Mouse (Mus musculus): ENCODE measurements around the gene Gngt1.
A peak's percentile ranks its signal among the peaks of the same experiment; 100 is the strongest.

Gngt1 gene

DNA sequence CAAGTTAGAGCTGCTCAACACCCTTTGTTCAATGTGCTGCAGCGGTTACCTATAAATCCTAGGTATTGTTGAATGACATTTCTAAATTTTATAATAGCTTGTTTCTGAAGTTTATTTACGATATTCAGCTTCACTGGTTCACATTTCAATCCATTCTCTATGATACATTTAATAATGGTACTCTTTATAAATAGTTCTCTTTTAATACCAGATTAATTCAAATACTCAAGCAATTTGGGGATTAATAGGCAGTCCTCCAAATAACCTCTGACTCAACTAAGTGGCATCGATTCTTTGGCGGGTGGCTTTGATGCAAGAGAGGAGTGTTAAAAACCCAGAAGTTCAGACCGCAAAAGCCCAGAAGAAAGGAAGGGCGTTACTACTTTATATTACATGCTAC is at the start of gene Gngt1:
Gngt1 (plus strand) TSS at position 301 of the 400 bp plus-strand sequence.
- DNase-seq (ENCODE audit: low read depth in 1 of 2, low spot score in 2 of 2) = no peak

DNA sequence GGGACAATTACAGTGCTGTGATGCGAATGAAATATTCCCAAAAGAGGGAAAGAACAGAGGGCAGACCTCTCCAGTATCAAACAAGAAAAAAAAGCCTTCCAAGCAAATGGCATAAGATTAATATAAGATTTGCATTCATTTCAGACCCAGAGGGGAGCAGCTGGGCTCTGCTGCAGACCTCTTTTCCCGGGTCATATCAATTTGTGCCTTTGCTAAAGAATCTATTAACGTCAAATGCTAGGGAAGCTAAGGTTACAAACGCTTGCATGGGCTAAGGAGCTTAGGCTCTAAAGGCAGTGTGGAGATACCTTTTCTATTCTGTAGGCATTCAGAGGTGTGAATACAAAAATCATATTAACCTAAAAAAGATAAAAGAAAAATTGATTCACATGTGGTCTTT is 38.6 kb upstream of the Gngt1 start:
- no peak for DNase-seq (ENCODE audit: low read depth in 1 of 2, low spot score in 2 of 2)

DNA sequence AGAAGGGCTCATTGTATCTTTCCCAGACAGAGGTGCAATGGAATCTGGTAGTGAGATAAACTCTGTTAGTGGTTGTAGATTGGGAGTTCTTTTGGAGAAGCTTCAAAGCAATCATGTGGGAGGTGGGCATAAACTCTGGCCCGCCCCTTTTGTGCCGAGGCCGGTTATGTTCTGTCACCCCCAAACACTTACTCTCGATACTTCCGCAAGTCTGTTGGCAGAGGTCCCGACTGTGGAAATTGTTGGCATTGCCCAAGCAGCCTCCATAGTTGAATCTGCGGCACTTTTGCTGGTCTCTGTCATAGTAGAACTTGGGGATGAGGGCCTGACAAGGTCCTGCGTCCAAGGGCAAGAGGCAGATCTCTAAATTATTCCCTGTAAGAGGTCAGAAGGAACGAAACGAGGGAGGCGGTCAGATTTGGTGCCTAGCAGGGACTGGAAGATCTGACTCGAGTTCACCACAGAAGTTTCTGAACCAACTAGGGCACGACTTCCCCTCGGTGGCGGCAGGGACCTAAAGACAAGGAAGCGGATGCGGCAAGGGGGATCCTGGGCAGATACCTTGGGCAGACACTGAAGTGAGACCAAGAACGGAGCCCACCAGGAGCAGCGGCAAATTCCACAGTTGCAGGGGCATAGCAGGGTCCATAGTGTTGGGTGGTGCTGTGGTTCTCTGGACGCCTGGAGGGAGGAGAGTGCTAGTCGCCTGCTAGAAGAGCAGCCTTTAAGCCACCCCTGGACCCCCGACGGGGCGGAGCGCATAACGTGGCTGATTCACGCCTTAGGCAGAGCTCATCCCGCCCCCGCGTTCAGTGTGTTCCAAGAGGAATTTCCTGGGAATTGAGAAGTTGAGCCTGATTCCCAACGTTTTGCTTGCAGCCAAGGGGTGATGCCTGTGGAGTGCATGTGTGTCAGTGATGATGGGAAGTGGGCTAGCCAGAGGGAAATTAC is 25.6 kb upstream of the Gngt1 start:
- peak in 1 of 2 experiments; percentile 3 for DNase-seq (ENCODE audit: low read depth in 1 of 2, low spot score in 2 of 2)

DNA sequence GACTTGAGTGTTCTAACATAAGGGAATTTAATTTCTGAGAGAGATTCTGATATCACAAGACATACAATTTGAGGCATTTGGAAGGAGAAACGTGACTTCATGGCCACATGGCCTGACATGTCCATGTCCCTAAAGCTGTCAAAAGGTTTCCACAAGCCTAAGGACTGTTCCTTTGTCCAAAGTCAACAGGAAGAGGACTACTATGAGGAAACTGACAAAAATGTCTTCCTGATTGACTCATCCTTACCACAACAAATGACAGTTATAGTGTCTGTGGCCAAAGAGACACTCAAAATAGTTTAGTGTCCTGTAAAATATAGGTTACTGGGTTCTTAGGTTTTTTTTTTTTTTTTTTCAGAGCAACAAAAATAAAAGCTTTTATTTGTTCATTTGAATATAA is 19.9 kb upstream of the Gngt1 start:
- no peak for DNase-seq (ENCODE audit: low read depth in 1 of 2, low spot score in 2 of 2)

DNA sequence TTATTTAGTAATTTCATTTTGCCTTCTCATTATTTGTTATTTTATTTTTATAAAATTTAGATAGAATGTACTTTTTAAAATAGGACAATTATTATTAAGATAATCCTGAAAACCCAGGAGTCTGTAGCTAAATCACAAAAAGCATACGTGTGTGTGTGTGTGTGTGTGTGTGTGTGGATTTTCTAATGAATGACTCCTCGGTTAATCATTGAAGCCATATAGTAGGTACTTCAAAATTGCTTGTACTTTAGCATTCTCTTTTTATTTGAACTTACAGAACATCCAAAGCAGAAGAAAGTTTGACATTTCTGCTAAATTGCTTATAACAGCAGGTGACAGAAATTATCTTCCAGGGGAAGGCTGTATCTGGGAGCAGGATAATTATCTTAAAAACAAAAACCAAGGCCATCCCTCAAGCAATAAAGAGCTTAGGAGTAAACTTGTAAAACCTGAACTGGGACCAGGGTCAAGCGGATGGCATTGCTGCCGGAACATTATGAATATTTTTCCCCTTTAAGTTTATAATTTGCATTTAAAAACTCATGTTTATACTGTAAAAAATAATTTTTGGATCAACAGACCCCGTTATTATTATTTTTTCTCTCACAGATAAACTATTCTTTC is 10.8 kb upstream of the Gngt1 start:
- DNase-seq (ENCODE audit: low read depth in 1 of 2, low spot score in 2 of 2) = no peak

DNA sequence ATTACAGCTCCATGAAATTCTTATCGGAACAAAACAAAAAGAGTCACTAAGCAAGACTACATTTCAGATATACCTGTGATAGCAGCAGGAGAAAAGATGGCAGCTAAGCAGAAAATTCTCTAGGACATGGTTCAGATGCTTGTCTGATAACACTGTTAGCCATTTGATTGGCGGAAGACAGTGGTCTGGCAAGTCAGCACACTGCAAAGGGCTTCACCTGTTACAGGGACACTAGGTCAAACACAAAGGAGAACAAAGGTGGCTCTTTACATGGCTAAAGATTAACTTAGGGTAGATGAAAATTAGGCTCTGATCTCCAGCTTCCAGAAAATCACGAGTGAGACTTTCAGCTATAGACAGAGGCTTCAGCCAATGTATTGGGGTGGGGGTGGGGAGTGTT is 4.8 kb upstream of the Gngt1 start, which contains the start of gene Tfpi2:
Tfpi2 (minus strand) TSS at position 170 of the 400 bp plus-strand sequence.
- no peak for DNase-seq (ENCODE audit: low read depth in 1 of 2, low spot score in 2 of 2)

DNA sequence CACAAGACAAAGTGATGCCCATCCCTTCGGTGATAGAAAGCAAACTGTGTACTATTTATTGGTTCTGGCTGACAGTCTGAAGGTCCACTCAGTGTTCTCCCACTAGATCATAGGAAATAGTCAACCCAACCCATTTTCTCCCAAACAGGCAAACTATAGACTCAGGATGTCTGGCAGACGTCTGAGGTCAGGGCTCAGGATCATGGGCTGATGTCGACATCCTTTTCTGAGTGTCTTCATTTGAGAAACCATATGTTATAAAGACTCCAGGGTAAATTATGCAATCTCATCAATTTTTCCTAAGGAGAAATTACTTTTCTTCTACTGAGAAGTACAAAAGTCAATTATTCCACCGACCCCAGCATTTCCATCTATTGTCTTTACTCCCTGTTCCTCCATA is 4.5 kb downstream of the Gngt1 start:
- no peak for DNase-seq (ENCODE audit: low read depth in 1 of 2, low spot score in 2 of 2)

DNA sequence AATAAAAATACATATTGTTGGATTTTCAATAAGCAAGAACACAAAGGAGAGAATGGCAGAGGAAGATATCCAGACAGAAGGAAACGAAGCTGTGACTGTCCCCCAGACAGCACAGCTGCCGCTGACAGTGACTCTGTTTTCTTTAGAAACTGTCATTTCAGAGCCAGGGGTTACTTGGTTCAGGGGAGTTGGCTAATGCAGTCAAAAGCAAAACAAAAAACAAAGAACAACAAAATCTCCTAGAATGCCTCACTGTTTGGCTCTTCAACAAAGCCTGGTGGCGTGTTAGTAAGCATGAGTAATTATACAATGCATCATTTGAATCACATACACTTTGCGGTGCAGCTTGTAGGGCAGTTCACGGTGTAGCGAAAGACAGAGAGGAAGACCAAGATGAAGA is 5.7 kb downstream of the Gngt1 start:
- DNase-seq (ENCODE audit: low read depth in 1 of 2, low spot score in 2 of 2) = no peak

DNA sequence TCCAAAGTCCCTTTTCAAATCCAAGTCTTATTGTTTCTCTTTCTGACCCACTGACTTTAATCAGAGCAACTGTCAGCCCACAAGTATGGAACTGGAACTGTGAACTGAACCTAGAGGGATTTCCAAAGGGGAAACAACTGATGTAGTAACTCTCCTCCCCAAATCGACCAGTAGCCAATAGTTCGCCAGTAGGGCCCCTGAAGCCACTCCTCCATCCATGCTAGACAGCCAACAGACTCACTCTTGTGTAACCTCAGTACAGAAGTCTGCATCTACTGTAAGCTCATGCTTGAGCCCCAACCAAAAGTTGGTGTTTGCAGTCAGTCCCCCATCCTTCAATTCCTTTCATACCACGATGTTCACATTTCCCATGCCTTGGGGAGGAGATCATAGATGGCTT is 7.1 kb downstream of the Gngt1 start:
- DNase-seq (ENCODE audit: low read depth in 1 of 2, low spot score in 2 of 2) = no peak

DNA sequence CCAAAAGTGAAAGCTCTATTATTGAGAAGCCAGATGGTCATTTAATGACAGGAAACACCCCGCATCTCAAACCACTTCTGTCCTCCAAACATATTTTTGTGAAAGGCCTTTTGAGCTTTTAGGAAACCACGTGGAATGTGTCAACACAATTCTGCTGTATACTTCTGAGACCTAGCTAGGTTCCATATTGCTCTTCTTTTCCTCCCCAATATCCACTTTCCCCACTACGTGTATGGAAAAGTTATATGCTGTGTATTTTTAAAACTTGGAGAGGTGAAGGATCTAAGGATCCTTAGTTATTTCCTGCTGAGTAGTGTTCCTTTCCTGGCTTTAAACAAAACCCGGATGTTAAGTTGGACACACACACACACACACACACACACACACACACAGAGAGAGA is 9.9 kb downstream of the Gngt1 start:
- no peak for DNase-seq (ENCODE audit: low read depth in 1 of 2, low spot score in 2 of 2)

DNA sequence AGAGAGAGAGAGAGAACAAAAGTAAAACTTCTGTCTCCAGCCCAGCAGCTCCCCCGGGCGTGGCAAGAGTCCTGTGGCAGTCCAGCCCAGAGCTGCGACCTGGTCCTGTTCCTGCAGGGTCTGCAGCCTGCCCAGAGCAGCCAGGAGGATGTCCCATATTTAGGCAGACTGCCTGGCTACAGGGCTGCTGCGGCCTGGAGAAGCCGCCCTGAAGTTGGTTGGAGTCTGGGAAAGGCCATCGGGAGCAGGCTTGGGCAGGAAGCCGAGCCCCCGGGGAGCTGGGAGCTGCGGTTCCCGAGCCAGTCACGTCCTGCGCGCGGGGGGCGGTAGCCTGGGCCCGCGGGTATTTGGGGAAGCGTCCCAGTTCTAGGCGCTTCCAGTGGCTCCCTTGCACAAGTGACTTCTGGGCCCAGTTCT is 10.3 kb downstream of the Gngt1 start, which contains the start of gene Gng11:
Gng11 (plus strand) TSS at position 15 of the 417 bp plus-strand sequence.
- DNase-seq (ENCODE audit: low read depth in 1 of 2, low spot score in 2 of 2) = no peak

DNA sequence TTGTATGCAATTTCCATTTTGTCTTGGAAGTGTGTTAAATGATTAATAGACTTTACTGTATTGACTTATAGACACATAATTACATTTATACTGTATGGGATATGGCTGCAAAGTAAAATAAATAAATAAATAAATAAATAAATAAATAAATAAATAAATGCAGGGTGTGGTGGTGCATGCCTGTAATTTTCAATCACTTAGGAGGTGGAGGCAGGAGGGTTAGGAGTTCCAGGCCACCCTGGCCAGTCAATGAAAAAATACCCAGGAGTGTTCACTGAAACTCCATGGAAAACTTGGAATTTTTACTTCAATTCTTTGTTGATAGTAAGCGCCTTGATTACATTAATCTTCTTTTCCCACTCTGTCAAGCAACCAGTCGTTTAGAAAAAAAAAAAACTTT is 11.2 kb downstream of the Gngt1 start:
- DNase-seq (ENCODE audit: low read depth in 1 of 2, low spot score in 2 of 2) = no peak

DNA sequence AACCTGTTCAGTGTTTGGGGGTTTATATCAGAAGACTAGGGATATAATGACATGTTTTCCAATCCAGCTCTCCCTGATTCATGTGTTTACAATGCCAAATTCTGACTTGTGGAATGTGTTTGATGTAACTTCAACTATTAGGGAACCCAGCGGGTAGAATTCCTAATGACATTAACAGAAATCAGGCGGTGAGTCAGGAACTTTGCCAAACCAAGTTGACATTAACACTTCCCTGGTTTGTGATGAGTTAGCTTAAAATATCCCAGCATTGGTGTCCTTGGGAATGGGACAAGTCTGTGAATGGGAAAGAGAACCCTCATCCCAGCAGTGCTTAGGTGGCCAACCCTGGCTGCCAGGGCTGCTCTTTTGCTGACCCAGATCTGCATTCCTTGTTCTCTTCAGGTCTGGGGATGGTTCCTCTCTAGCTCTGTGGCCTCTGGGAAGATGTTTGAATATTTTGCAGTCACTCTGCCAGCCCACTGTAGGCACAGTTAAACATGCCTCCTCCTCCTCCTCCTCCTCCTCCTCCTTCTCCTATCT is 15.0 kb downstream of the Gngt1 start:
- no peak for DNase-seq (ENCODE audit: low read depth in 1 of 2, low spot score in 2 of 2)

DNA sequence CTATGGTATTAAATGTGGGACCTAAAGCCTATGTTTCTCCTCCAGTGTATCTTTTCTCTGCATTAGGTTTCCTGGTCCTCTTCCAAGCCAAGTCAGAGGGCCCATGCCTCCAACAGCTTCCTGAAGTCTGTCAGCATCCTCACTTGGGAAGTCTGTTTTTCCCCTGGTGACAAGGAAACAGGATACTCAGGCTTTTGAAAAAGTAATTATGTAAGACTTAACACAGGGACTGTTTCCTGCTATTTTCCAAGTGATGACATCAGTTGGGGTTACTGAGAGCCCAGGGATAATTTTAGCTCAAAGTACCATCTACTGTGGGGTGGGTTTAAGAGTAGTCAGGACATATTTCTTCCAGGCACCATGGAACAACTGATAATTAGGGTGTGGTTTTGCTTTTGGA is 16.0 kb downstream of the Gngt1 start:
- no peak for DNase-seq (ENCODE audit: low read depth in 1 of 2, low spot score in 2 of 2)

DNA sequence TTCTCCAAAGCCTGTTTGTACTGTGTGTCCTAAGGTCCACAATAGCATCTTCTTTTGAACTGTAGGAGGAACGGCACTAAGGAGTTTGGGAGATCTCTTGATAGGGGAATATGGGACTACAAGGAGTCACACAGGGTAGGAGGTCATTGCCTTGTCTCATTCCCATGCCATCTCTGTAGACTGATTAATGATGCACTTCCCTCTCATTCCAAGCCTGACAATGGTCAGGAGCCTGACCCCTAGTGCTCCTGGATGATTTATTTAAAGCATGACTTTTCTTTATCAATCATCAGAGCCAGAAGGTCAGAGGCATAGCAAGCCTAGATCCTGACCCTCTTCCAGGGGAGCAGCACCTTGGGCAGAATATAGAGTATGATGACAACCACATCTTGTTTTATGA is 29.1 kb downstream of the Gngt1 start:
- no peak for DNase-seq (ENCODE audit: low read depth in 1 of 2, low spot score in 2 of 2)

DNA sequence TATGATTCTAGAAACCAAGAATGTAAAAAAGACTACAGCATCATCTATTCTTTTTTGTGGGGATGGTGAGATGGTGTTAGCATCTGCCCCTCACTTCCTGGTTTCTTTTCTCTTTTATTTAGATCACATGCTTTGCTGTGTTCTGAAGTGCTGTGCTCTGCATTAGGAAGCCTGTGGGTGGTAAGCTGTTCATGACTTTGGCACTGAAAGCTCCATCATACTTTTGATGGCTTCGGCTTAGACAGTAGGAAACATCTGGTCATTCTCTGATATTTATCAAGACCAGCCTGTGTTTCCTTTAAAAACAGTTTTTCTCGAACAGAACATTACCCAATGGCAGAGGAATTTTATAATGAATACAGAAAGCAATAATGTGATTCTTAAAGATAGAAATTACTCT is 32.8 kb downstream of the Gngt1 start:
- no peak for DNase-seq (ENCODE audit: low read depth in 1 of 2, low spot score in 2 of 2)

DNA sequence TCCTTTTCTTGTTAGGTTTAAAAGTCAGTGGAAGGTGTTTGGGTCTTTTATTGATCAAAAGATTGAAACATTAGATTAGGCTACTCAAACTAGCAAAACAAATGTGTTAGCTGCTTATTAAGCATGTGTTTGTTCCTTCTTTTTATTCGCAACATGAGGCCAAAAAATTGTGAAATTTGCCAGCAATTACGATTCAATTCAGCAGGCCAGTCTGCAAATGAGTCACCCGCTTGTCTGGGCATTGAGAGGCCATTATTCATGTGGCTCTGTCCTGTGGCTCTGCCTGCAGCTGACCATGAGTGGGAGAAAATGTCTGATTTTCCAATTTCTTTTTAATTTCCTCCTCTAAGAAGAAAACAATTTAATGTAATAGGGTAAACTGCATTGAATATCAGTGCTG is 37.4 kb downstream of the Gngt1 start:
- DNase-seq (ENCODE audit: low read depth in 1 of 2, low spot score in 2 of 2) = no peak

DNA sequence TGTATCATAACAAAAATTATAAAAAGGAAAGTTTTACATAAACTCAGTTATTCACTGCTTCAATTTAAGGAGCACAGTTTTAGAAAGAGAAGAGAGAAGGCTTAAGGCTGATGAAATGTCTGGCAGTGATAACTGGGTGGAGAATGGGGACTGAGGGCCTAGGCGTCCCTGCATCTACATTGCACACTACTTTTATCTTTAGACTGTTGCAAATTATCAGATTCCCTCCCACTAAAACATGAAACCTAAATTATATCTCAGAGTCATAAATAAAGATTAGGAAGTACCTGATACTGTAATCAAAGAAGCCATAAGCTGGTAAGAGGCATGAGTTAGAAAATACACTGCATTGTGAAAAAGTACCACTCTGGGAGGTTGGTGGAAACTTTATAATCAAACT is 48.2 kb downstream of the Gngt1 start:
- DNase-seq (ENCODE audit: low read depth in 1 of 2, low spot score in 2 of 2) = no peak

All from monocyte, adult 2 months (primary cell).